Mouse (Mus musculus) spleen, postnatal 4 days (tissue): ENCODE results near the gene Rnaseh2a.

Experiments
- DNase-seq, 2 experiments: peaks; one replicate each; pipeline ENCODE4 v3.0.0; 2022; ENCODE audit warnings: low spot score in 2 of 2

The Rnaseh2a gene

GRCm38 (mm10) chr8:84967532-84968304 is 1.8 kb downstream of the Rnaseh2a start:
- peak in 1 of 2 experiments; percentile 64 for DNase-seq

GRCm38 (mm10) chr8:84966603-84967002 is 3.0 kb downstream of the Rnaseh2a start:
- peak in 1 of 2 experiments; percentile 62 for DNase-seq

- peak; percentile 94 for DNase-seq
Observed at GRCm38 (mm10) chr8:84965731-84966291, 3.8 kb downstream of the Rnaseh2a start.

GRCm38 (mm10) chr8:84963952-84964351 is 5.6 kb downstream of the Rnaseh2a start:
- no peak for DNase-seq

GRCm38 (mm10) chr8:84959811-84960210 is 9.8 kb downstream of the Rnaseh2a start:
- DNase-seq: no peak

- peak; percentile 80 to 93 for DNase-seq
Observed at GRCm38 (mm10) chr8:84956768-84957167, 12.8 kb downstream of the Rnaseh2a start.

GRCm38 (mm10) chr8:84952612-84953255 is 16.8 kb downstream of the Rnaseh2a start:
- DNase-seq: no peak

- DNase-seq: no peak
Observed at GRCm38 (mm10) chr8:84949753-84950152, 19.8 kb downstream of the Rnaseh2a start.

GRCm38 (mm10) chr8:84947241-84947545 is 22.4 kb downstream of the Rnaseh2a start:
- DNase-seq: peak in 1 of 2 experiments; percentile 74

GRCm38 (mm10) chr8:84946528-84947240 is 22.9 kb downstream of the Rnaseh2a start, which contains the start of gene Rtbdn:
TSS of gene Rtbdn (plus strand) at chr8:84946991.
- no peak for DNase-seq

GRCm38 (mm10) chr8:84945633-84946527 is 23.7 kb downstream of the Rnaseh2a start:
- DNase-seq: peak in 1 of 2 experiments; percentile 68

- no peak for DNase-seq
Observed at GRCm38 (mm10) chr8:84945235-84945632, 24.3 kb downstream of the Rnaseh2a start.

GRCm38 (mm10) chr8:84944478-84945160 is 24.9 kb downstream of the Rnaseh2a start:
- peak; percentile 67 to 78 for DNase-seq

GRCm38 (mm10) chr8:84943699-84944098 is 25.9 kb downstream of the Rnaseh2a start:
- DNase-seq: no peak

- DNase-seq: no peak
Observed at GRCm38 (mm10) chr8:84937620-84938485, 31.7 kb downstream of the Rnaseh2a start.

- peak; percentile 60 to 88 for DNase-seq
Observed at GRCm38 (mm10) chr8:84936962-84937546, 32.5 kb downstream of the Rnaseh2a start, which contains the start of gene Mast1. TSS of gene Mast1 (minus strand) at chr8:84937359.

- no peak for DNase-seq
Observed at GRCm38 (mm10) chr8:84936041-84936961, 33.3 kb downstream of the Rnaseh2a start.

- DNase-seq: no peak
Observed at GRCm38 (mm10) chr8:84935489-84935888, 34.1 kb downstream of the Rnaseh2a start.
